Mouse (Mus musculus) heart, embryonic 15.5 days (tissue): ENCODE measurements around the gene Capzb. TPM values are rescaled to one million over a fixed set of nuclear protein-coding genes. Genes with fewer than 3 reads are reported as not detected.

ENCODE experiments used
- ATAC-seq: fragments of 200-750 bp; cut with Nextera tagmentation; replicated peaks from 2 replicates; pipeline ENCODE4 v1.8.0; 2017; ENCODE audit warnings: low read depth, moderate TSS enrichment; ENCODE audit not compliant: insufficient number of reproducible peaks, insufficient read depth, low FRiP score
- H3K27ac ChIP-seq: fragments of 300-500 bp; sonication (generic); 2 replicates; pipeline ENCODE4 v1.5.1; 2015; ENCODE audit warnings: mild to moderate bottlenecking, inconsistent platforms
- H3K27me3 ChIP-seq: fragments of 300-500 bp; sonication (generic); 2 replicates; pipeline ENCODE4 v1.6.1; 2015; ENCODE audit warnings: inconsistent platforms
- H3K36me3 ChIP-seq: fragments of 300-500 bp; sonication (generic); 2 replicates; pipeline ENCODE4 v1.6.1; 2015; ENCODE audit warnings: mild to moderate bottlenecking, inconsistent platforms
- H3K4me1 ChIP-seq: fragments of 300-500 bp; sonication (generic); replicated peaks from 2 replicates; pipeline ENCODE4 v1.6.1; 2015; ENCODE audit warnings: inconsistent platforms
- H3K4me2 ChIP-seq: fragments of 300-500 bp; sonication (generic); 2 replicates; pipeline ENCODE4 v1.6.1; 2015; ENCODE audit warnings: inconsistent platforms, mild to moderate bottlenecking, moderate library complexity
- H3K4me3 ChIP-seq: fragments of 300-500 bp; sonication (generic); 2 replicates; pipeline ENCODE4 v1.5.1; 2015; ENCODE audit warnings: mild to moderate bottlenecking, inconsistent platforms
- H3K9ac ChIP-seq: fragments of 300-500 bp; sonication (generic); 2 replicates; pipeline ENCODE4 v1.6.1; 2015; ENCODE audit warnings: mild to moderate bottlenecking, inconsistent platforms
- H3K9me3 ChIP-seq: fragments of 300-500 bp; sonication (generic); replicated peaks from 2 replicates; pipeline ENCODE4 v1.6.1; 2016; ENCODE audit warnings: inconsistent platforms
- WGBS: fragments of 180-500 bp; shearing (Covaris S2); methylation state at CpG from one replicate; pipeline ENCODE4 v1.1.7; 2015; ENCODE audit warnings: mixed read lengths; 5-methylcytosine and 5-hydroxymethylcytosine counted together
- polyA plus RNA-seq: library from polyadenylated mRNA; unstranded; fragments of >200 nt; fragmentation: Nextera tagmentation; extraction: Ambion mirVana; gene quantifications from 2 replicates; pipeline ENCODE4 v1.2.1, GENCODE M21; 2015

Gene Capzb
- polyA plus RNA-seq, 1 experiment from 2014 or later, result 363 TPM

GRCm38 (mm10) chr4:139198004-139198689 lies 5.4 kb downstream of the Capzb start:
- 42% methylated on average over 9 of the region's 9 CpGs for WGBS
- Histone ChIP-seq H3K27ac (peak overlapping the region; percentile 72), H3K4me1 (peaks cover 80% of the 10 kb centered on the region), H3K27me3 (no peaks in the 10 kb centered on the region), H3K36me3 (peaks cover 5% of the 10 kb centered on the region; the same call in 1 of the 2 replicates), H3K4me2 (peak overlapping the region; percentile 22), H3K9ac (no peak overlapping the region), H3K9me3 (no peaks in the 10 kb centered on the region), H3K4me3 (no peak overlapping the region)
- peak; percentile 45; the same call in 1 of the 2 replicates for ATAC-seq

DNA sequence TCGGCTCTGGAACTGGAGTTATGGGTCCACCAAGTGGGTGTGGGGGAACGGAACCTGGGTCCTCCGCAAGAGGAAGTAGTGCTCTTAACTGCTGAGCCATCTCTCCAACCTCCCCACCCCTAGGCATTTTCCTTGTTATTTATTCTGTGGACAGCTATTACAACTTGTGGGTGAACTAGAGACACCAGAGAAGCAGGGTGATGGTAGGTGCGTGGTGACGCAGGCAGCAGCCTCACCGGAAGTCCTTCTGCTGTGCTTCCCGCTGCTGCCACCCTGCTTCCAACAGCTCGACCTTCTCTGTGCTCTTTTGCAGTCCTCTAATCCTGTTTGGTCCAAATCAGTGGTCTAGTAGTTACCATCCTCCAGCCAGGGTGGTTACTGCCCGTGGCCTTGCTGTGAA lies 6.4 kb downstream of the Capzb start:
- Histone ChIP-seq H3K36me3 (peaks cover 5% of the 10 kb centered on the region; the same call in 1 of the 2 replicates), H3K9ac (no peak overlapping the region), H3K9me3 (no peaks in the 10 kb centered on the region), H3K4me1 (peaks cover 84% of the 10 kb centered on the region), H3K4me3 (no peak overlapping the region), H3K27ac (peak overlapping the region; percentile 72; the same call in 1 of the 2 replicates), H3K27me3 (no peaks in the 10 kb centered on the region), H3K4me2 (no peak overlapping the region)
- ATAC-seq, result no peak
- 83% methylated on average over 9 of the region's 9 CpGs for WGBS

DNA sequence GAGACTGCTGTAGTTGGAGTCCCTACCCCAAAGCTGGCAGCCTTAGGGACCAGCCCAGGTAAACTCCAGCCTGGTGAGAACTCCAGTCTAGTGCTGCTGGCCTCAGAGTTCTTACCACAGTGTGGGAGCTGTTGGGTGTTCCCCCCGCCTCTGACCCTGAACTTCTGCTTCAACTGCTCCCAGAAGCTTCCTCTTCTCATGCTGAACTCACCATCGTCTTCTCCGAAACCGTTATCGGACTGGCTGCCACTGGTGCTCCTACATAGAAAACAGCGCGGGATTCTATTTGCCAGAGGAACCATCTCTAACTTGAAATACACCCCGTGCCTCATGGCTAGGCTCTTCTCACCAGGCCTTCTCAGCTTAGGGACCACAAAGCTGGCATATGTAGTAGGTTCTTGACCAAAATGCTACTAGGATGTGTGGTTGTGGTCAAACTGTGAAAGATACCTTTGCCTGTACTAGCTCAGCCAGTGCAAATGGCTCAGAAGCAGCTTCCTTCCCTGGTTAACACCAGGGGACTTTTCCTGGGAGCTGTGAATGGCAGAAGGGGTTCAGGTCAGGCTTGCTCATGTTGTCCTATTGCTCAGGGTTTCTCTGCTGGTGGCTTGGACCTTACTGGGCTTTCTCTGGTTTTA lies 7.1 kb downstream of the Capzb start:
- 81% methylated on average over 8 of the region's 8 CpGs for WGBS

GRCm38 (mm10) chr4:139200946-139201345 lies 8.2 kb downstream of the Capzb start:
- Histone ChIP-seq H3K4me2 (no peak overlapping the region), H3K4me3 (no peak overlapping the region), H3K36me3 (peaks cover 5% of the 10 kb centered on the region; the same call in 1 of the 2 replicates), H3K27me3 (no peaks in the 10 kb centered on the region), H3K9me3 (no peaks in the 10 kb centered on the region), H3K4me1 (peaks cover 82% of the 10 kb centered on the region), H3K9ac (no peak overlapping the region), H3K27ac (no peak overlapping the region)
- ATAC-seq, result no peak
- WGBS, result 57% methylated on average over 3 of the region's 3 CpGs

More for the DNA sequence above, 7.1 kb downstream of the Capzb start:
- no peaks in the 10 kb centered on the region for H3K9me3 ChIP-seq
- H3K9ac ChIP-seq, result no peak overlapping the region
- H3K27me3 ChIP-seq, result no peaks in the 10 kb centered on the region
- no peak overlapping the region for H3K4me3 ChIP-seq
- H3K4me1 ChIP-seq, result peaks cover 84% of the 10 kb centered on the region
- ATAC-seq, result no peak
- peaks cover 5% of the 10 kb centered on the region; the same call in 1 of the 2 replicates for H3K36me3 ChIP-seq
- no peak overlapping the region for H3K4me2 ChIP-seq
- H3K27ac ChIP-seq, result peak overlapping the region; percentile 46; the same call in 1 of the 2 replicates

DNA sequence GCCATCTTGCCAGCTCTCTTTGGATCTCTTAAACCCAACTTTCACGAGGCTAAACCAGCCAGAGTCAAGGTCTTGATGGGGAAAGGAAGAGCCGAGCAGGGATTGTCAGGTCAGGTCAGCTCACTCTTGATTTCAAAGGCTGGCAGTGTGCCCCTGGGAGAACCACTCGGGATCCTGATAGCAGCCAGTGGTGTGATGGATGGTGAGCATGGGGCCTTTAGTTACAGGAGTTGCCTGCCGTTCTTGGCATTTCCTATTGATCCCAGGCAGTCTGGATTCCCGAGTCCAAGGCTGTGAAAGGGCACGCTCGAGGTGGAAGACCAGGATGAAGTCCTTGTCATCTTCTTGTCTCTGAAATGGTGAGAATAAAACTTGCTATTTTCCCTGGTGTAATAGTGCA lies 9.9 kb downstream of the Capzb start:
- Histone ChIP-seq H3K27me3 (no peaks in the 10 kb centered on the region), H3K9ac (no peak overlapping the region), H3K36me3 (peaks cover 5% of the 10 kb centered on the region; the same call in 1 of the 2 replicates), H3K9me3 (no peaks in the 10 kb centered on the region), H3K4me2 (no peak overlapping the region), H3K4me3 (no peak overlapping the region), H3K27ac (0 out of 2 replicates have a peak overlapping the region, but pooled peaks have one; percentile 1), H3K4me1 (peaks cover 81% of the 10 kb centered on the region)
- 26% methylated on average over 7 of the region's 7 CpGs for WGBS
- ATAC-seq, result no peak

DNA sequence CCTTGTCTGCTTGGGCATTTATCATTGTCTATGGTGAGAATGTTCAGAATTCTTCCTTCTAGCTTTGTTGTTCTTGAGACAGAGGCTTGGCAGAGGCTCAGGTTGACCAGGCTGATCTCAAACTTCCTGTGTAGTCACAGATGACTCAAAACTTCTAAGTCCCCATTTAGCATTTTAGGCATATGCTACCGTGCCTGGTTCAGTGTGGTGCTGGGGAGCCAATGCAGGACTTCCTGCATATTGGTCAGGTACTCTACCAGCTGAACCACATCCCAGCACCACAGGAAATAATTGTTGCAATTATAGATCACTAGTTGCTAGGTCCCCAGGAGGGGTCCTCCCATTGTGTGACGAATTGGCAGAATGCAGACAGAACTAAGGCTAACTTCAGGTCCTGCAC lies 10.7 kb downstream of the Capzb start:
- 55% methylated on average over 2 of the region's 2 CpGs for WGBS
- Histone ChIP-seq H3K27ac (0 out of 2 replicates have a peak overlapping the region, but pooled peaks have one; percentile 1), H3K4me2 (no peak overlapping the region), H3K27me3 (no peaks in the 10 kb centered on the region), H3K36me3 (peaks cover 5% of the 10 kb centered on the region; the same call in 1 of the 2 replicates), H3K9ac (no peak overlapping the region), H3K4me1 (peaks cover 81% of the 10 kb centered on the region), H3K4me3 (no peak overlapping the region), H3K9me3 (no peaks in the 10 kb centered on the region)
- ATAC-seq, result no peak

DNA sequence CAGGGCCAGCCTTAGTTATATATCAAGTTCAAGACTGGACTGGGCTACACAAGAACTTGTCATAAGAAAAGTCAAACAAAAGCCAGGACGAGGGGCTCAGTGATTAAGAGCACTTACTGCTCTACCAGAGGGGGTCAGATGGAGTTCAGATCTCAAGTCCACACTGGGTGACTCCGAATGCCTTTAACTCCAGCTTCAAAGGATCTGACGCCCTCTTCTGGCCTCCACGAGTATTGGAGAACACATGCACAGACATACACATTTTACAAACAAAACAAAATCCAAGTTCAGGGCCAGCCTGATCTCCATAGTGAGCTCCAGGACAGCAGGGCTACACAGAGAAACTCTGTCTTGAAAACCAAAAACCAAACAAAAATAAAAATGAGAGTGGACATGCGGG lies 13.1 kb downstream of the Capzb start:
- Histone ChIP-seq H3K27me3 (no peaks in the 10 kb centered on the region), H3K4me2 (no peak overlapping the region), H3K27ac (no peak overlapping the region), H3K36me3 (no peaks in the 10 kb centered on the region; the same call in 1 of the 2 replicates), H3K4me3 (no peak overlapping the region), H3K4me1 (peaks cover 91% of the 10 kb centered on the region), H3K9me3 (no peaks in the 10 kb centered on the region), H3K9ac (no peak overlapping the region)
- ATAC-seq, result no peak
- 43% methylated on average over 5 of the region's 5 CpGs for WGBS

GRCm38 (mm10) chr4:139206353-139207045 lies 13.8 kb downstream of the Capzb start:
- no peak overlapping the region for H3K9ac ChIP-seq
- H3K4me2 ChIP-seq, result no peak overlapping the region
- H3K4me1 ChIP-seq, result peaks cover 91% of the 10 kb centered on the region
- H3K36me3 ChIP-seq, result no peaks in the 10 kb centered on the region; the same call in 1 of the 2 replicates
- no peak overlapping the region for H3K27ac ChIP-seq
- H3K9me3 ChIP-seq, result no peaks in the 10 kb centered on the region
- WGBS, result 80% methylated on average over 8 of the region's 8 CpGs
- no peaks in the 10 kb centered on the region for H3K27me3 ChIP-seq
- no peak for ATAC-seq
- H3K4me3 ChIP-seq, result no peak overlapping the region

GRCm38 (mm10) chr4:139208236-139209129 lies 15.8 kb downstream of the Capzb start:
- Histone ChIP-seq H3K4me3 (no peak overlapping the region), H3K4me1 (peaks cover 92% of the 10 kb centered on the region), H3K27me3 (no peaks in the 10 kb centered on the region), H3K36me3 (no peaks in the 10 kb centered on the region; the same call in 1 of the 2 replicates), H3K9me3 (no peaks in the 10 kb centered on the region), H3K9ac (no peak overlapping the region), H3K27ac (peak overlapping the region; percentile 73), H3K4me2 (no peak overlapping the region)
- WGBS, result 33% methylated on average over 9 of the region's 9 CpGs
- ATAC-seq, result no peak

- Histone ChIP-seq H3K4me1 (peaks cover 92% of the 10 kb centered on the region), H3K9ac (no peak overlapping the region), H3K36me3 (no peaks in the 10 kb centered on the region; the same call in 1 of the 2 replicates), H3K9me3 (no peaks in the 10 kb centered on the region), H3K27me3 (no peaks in the 10 kb centered on the region), H3K4me3 (no peak overlapping the region), H3K4me2 (no peak overlapping the region), H3K27ac (peak overlapping the region; percentile 73)
- 60% methylated on average over 5 of the region's 5 CpGs for WGBS
- ATAC-seq, result no peak
These were observed 16.6 kb downstream of the Capzb start for GRCm38 (mm10) chr4:139209130-139209840.
